Mouse (Mus musculus): ENCODE results near the gene Wscd2. TPM values are rescaled to one million over a fixed set of nuclear protein-coding genes. Genes with fewer than 3 reads are reported as not detected.

Wscd2 gene
- polyA plus RNA-seq, 1 experiment: 13.6 TPM

- H3K4me1 ChIP-seq (ENCODE audit: control insufficient read depth, insufficient read depth, low read length): no peaks in the 10 kb centered on the region; the same call in 1 of the 2 replicates
- TF ChIP-seq POLR2A (IDR thresholded peaks at IDR 0.05; ENCODE audit: control insufficient read depth, low read depth, low read length) (no peak), CTCF (IDR thresholded peaks at IDR 0.05; ENCODE audit: control insufficient read depth, insufficient read depth, insufficient replicate concordance, low read depth, low read length) (no peak)
- H3K4me3 ChIP-seq (ENCODE audit: control insufficient read depth, low read depth, low read length): no peak overlapping the region
Measured at GRCm38 (mm10) chr5:113550249-113550648, 60.1 kb downstream of the Wscd2 start.

GRCm38 (mm10) chr5:113550759-113551158, 60.6 kb downstream of the Wscd2 start:
- TF ChIP-seq POLR2A (IDR thresholded peaks at IDR 0.05; ENCODE audit: control insufficient read depth, low read depth, low read length): no peak
- no peak for TF ChIP-seq CTCF (IDR thresholded peaks at IDR 0.05; ENCODE audit: control insufficient read depth, insufficient read depth, insufficient replicate concordance, low read depth, low read length)
- Histone ChIP-seq H3K4me3 (ENCODE audit: control insufficient read depth, low read depth, low read length) (no peak overlapping the region), H3K4me1 (ENCODE audit: control insufficient read depth, insufficient read depth, low read length) (no peaks in the 10 kb centered on the region; the same call in 1 of the 2 replicates)

More at GRCm38 (mm10) chr5:113550249-113550648, 60.1 kb downstream of the Wscd2 start:
- no peaks in the 10 kb centered on the region for H3K27me3 ChIP-seq (ENCODE audit: control insufficient read depth, insufficient read depth, low read length)
- H3K27ac ChIP-seq (ENCODE audit: control insufficient read depth, insufficient read depth, low read depth, low read length): no peak overlapping the region
- no peaks in the 10 kb centered on the region for H3K36me3 ChIP-seq (ENCODE audit: control insufficient read depth, insufficient read depth, low read length)

DNA sequence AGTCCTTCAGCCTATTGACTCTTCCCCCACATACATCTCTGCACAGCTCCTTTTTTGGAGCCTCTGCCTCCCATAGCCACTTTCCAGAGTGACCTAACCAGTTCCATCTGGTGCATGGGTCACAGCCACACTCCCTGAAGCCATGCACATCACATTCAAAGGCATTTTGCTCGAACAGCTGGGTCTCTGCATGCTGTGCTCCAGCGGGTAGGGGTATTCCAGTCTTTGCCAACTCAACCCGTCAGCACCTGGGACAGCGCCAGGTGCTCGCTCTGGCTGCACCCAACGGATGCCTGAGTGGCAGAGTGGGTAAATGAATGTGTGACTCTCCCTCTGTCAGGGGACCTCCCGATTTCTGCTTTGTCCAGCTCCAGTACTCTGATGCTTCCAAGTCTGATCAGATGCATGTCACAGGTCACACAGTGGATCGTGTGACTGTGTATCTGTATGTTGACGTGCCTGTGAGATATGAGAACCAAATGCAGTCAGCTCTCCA, 63.3 kb downstream of the Wscd2 start:
- Histone ChIP-seq H3K27ac (ENCODE audit: control insufficient read depth, insufficient read depth, low read depth, low read length) (no peak overlapping the region), H3K4me1 (ENCODE audit: control insufficient read depth, insufficient read depth, low read length) (no peaks in the 10 kb centered on the region; the same call in none of the 2 replicates), H3K36me3 (ENCODE audit: control insufficient read depth, insufficient read depth, low read length) (no peaks in the 10 kb centered on the region), H3K4me3 (ENCODE audit: control insufficient read depth, low read depth, low read length) (no peak overlapping the region), H3K27me3 (ENCODE audit: control insufficient read depth, insufficient read depth, low read length) (no peaks in the 10 kb centered on the region)
- TF ChIP-seq CTCF (IDR thresholded peaks at IDR 0.05; ENCODE audit: control insufficient read depth, insufficient read depth, insufficient replicate concordance, low read depth, low read length) (no peak), POLR2A (IDR thresholded peaks at IDR 0.05; ENCODE audit: control insufficient read depth, low read depth, low read length) (no peak)

More at GRCm38 (mm10) chr5:113550759-113551158, 60.6 kb downstream of the Wscd2 start:
- H3K27me3 ChIP-seq (ENCODE audit: control insufficient read depth, insufficient read depth, low read length): no peaks in the 10 kb centered on the region
- no peaks in the 10 kb centered on the region for H3K36me3 ChIP-seq (ENCODE audit: control insufficient read depth, insufficient read depth, low read length)
- H3K27ac ChIP-seq (ENCODE audit: control insufficient read depth, insufficient read depth, low read depth, low read length): no peak overlapping the region

GRCm38 (mm10) chr5:113554095-113554494, 64.0 kb downstream of the Wscd2 start:
- Histone ChIP-seq H3K4me1 (ENCODE audit: control insufficient read depth, insufficient read depth, low read length) (no peaks in the 10 kb centered on the region; the same call in none of the 2 replicates), H3K27me3 (ENCODE audit: control insufficient read depth, insufficient read depth, low read length) (no peaks in the 10 kb centered on the region), H3K4me3 (ENCODE audit: control insufficient read depth, low read depth, low read length) (no peak overlapping the region), H3K27ac (ENCODE audit: control insufficient read depth, insufficient read depth, low read depth, low read length) (no peak overlapping the region), H3K36me3 (ENCODE audit: control insufficient read depth, insufficient read depth, low read length) (no peaks in the 10 kb centered on the region)
- TF ChIP-seq POLR2A (IDR thresholded peaks at IDR 0.05; ENCODE audit: control insufficient read depth, low read depth, low read length) (no peak), CTCF (IDR thresholded peaks at IDR 0.05; ENCODE audit: control insufficient read depth, insufficient read depth, insufficient replicate concordance, low read depth, low read length) (no peak)

DNA sequence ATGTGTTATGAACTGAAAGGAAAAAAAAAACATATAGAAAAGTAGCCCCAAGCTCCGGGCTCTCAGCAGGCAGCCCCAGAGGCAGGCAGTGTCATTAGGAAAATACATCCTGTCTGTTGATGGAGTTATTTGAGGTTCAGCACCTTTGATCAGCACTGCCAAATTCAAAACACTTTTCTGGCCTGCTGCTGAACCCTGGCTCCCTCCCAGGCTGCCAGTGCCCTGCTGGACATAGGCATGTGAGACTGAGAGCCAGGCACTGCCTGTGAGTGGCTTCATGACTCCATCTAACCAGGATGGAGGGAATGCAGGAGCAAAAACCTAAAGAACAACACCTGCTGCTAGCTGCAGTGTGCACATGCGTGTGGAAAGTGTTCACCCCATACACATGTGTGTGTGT, 64.4 kb downstream of the Wscd2 start:
- TF ChIP-seq POLR2A (IDR thresholded peaks at IDR 0.05; ENCODE audit: control insufficient read depth, low read depth, low read length): no peak
- TF ChIP-seq CTCF (IDR thresholded peaks at IDR 0.05; ENCODE audit: control insufficient read depth, insufficient read depth, insufficient replicate concordance, low read depth, low read length): no peak
- Histone ChIP-seq H3K27ac (ENCODE audit: control insufficient read depth, insufficient read depth, low read depth, low read length) (no peak overlapping the region), H3K36me3 (ENCODE audit: control insufficient read depth, insufficient read depth, low read length) (no peaks in the 10 kb centered on the region), H3K4me3 (ENCODE audit: control insufficient read depth, low read depth, low read length) (no peak overlapping the region), H3K27me3 (ENCODE audit: control insufficient read depth, insufficient read depth, low read length) (no peaks in the 10 kb centered on the region), H3K4me1 (ENCODE audit: control insufficient read depth, insufficient read depth, low read length) (no peaks in the 10 kb centered on the region; the same call in none of the 2 replicates)

- TF ChIP-seq CTCF (IDR thresholded peaks at IDR 0.05; ENCODE audit: control insufficient read depth, insufficient read depth, insufficient replicate concordance, low read depth, low read length): no peak
- TF ChIP-seq POLR2A (IDR thresholded peaks at IDR 0.05; ENCODE audit: control insufficient read depth, low read depth, low read length): no peak
- H3K4me3 ChIP-seq (ENCODE audit: control insufficient read depth, low read depth, low read length): no peak overlapping the region
Measured at GRCm38 (mm10) chr5:113555684-113556083, 65.6 kb downstream of the Wscd2 start.

GRCm38 (mm10) chr5:113558065-113558464, 67.9 kb downstream of the Wscd2 start:
- TF ChIP-seq CTCF (IDR thresholded peaks at IDR 0.05; ENCODE audit: control insufficient read depth, insufficient read depth, insufficient replicate concordance, low read depth, low read length) (no peak), POLR2A (IDR thresholded peaks at IDR 0.05; ENCODE audit: control insufficient read depth, low read depth, low read length) (no peak)
- no peak overlapping the region for H3K4me3 ChIP-seq (ENCODE audit: control insufficient read depth, low read depth, low read length)
- H3K36me3 ChIP-seq (ENCODE audit: control insufficient read depth, insufficient read depth, low read length): no peaks in the 10 kb centered on the region
- no peaks in the 10 kb centered on the region for H3K27me3 ChIP-seq (ENCODE audit: control insufficient read depth, insufficient read depth, low read length)
- no peaks in the 10 kb centered on the region; the same call in 1 of the 2 replicates for H3K4me1 ChIP-seq (ENCODE audit: control insufficient read depth, insufficient read depth, low read length)
- H3K27ac ChIP-seq (ENCODE audit: control insufficient read depth, insufficient read depth, low read depth, low read length): no peak overlapping the region

More at GRCm38 (mm10) chr5:113555684-113556083, 65.6 kb downstream of the Wscd2 start:
- no peaks in the 10 kb centered on the region for H3K36me3 ChIP-seq (ENCODE audit: control insufficient read depth, insufficient read depth, low read length)
- no peaks in the 10 kb centered on the region; the same call in none of the 2 replicates for H3K4me1 ChIP-seq (ENCODE audit: control insufficient read depth, insufficient read depth, low read length)
- no peaks in the 10 kb centered on the region for H3K27me3 ChIP-seq (ENCODE audit: control insufficient read depth, insufficient read depth, low read length)
- H3K27ac ChIP-seq (ENCODE audit: control insufficient read depth, insufficient read depth, low read depth, low read length): no peak overlapping the region

Data from testis, adult 2 months (tissue).